Mouse (Mus musculus): ENCODE measurements around the gene Acta1.

GRCm38 (mm10) chr8:123924719-123925118 is 30.2 kb upstream of the Acta1 start:
- no peak for TF ChIP-seq TCF3 (IDR thresholded peaks at IDR 0.05; ENCODE audit: insufficient read length, low read depth)
- TF ChIP-seq POLR2A (IDR thresholded peaks at IDR 0.05; ENCODE audit: insufficient read length, low read depth): no peak
- TF ChIP-seq MAX (IDR thresholded peaks at IDR 0.05; ENCODE audit: low read depth): no peak
- TF ChIP-seq CEBPB (IDR thresholded peaks at IDR 0.05; ENCODE audit: insufficient read depth, poor library complexity, severe bottlenecking): no peak

Measured in myocyte (in vitro differentiated cells).